Mouse (Mus musculus) embryonic facial prominence, embryonic 14.5 days (tissue): Measurements from ENCODE around the gene Bik. TPM values are rescaled to one million over a fixed set of nuclear protein-coding genes. Genes with fewer than 3 reads are reported as not detected.

Source experiments
- ATAC-seq: fragments of 200-750 bp; cut with Nextera tagmentation; 2 replicates; pipeline ENCODE4 v1.8.0; 2017; ENCODE audit warnings: low read depth, moderate number of reproducible peaks, moderate TSS enrichment
- DNase-seq: peaks from one replicate; pipeline ENCODE4 v3.0.0-alpha.2; 2015; ENCODE audit warnings: low spot score
- H3K27ac ChIP-seq: fragments of 300-500 bp; sonication (generic); replicated peaks from 2 replicates; pipeline ENCODE4 v1.5.1; 2014; ENCODE audit warnings: low read depth, mild to moderate bottlenecking, low read length, moderate library complexity
- H3K27me3 ChIP-seq: fragments of 300-500 bp; sonication (generic); replicated peaks from 2 replicates; pipeline ENCODE4 v1.6.1; 2014; ENCODE audit warnings: low read length; ENCODE audit not compliant: control insufficient read depth, insufficient read depth
- H3K36me3 ChIP-seq: fragments of 300-500 bp; sonication (generic); 2 replicates; pipeline ENCODE4 v1.6.1; 2014; ENCODE audit warnings: low read length, mixed read lengths; ENCODE audit not compliant: control insufficient read depth, insufficient read depth
- H3K4me1 ChIP-seq: fragments of 300-500 bp; sonication (generic); 2 replicates; pipeline ENCODE4 v1.6.1; 2014; ENCODE audit warnings: antibody characterized with exemption, low read length; ENCODE audit not compliant: control insufficient read depth, insufficient read depth
- H3K4me2 ChIP-seq: fragments of 300-500 bp; sonication (generic); 2 replicates; pipeline ENCODE4 v1.6.1; 2014; ENCODE audit warnings: low read depth, mild to moderate bottlenecking, low read length, moderate library complexity, mixed read lengths
- H3K4me3 ChIP-seq: fragments of 300-500 bp; sonication (generic); 2 replicates; pipeline ENCODE4 v1.5.1; 2014; ENCODE audit warnings: low read depth, mild to moderate bottlenecking, low read length
- H3K9ac ChIP-seq: fragments of 300-500 bp; sonication (generic); 2 replicates; pipeline ENCODE4 v1.6.1; 2014; ENCODE audit warnings: low read depth, mild to moderate bottlenecking, low read length, moderate library complexity, mixed read lengths
- H3K9me3 ChIP-seq: fragments of 300-500 bp; sonication (generic); 2 replicates; pipeline ENCODE4 v1.6.1; 2016; ENCODE audit warnings: low read length; ENCODE audit not compliant: control insufficient read depth
- WGBS: fragments of 180-500 bp; shearing (Covaris S2); extraction: QIAGEN DNeasy Blood & Tissue Kit; methylation state at CpG from one replicate; pipeline ENCODE4 v1.1.7; 2014; 5-methylcytosine and 5-hydroxymethylcytosine counted together
- polyA plus RNA-seq: library from polyadenylated mRNA; unstranded; fragments of >200 nt; fragmentation: Nextera tagmentation; extraction: Ambion mirVana; gene quantifications from 2 replicates; pipeline ENCODE4 v1.2.1, GENCODE M21; 2014

Gene Bik
- polyA plus RNA-seq, 1 experiment from 2014 or later = 5.2 TPM

- no peaks in the 10 kb centered on the region for H3K36me3 ChIP-seq
- no peak overlapping the region; the same call in 1 of the 2 replicates for H3K27ac ChIP-seq
- DNase-seq (no peak), ATAC-seq (no peak)
- WGBS = 63% methylated on average over 6 of the region's 6 CpGs
- no peaks in the 10 kb centered on the region for H3K9me3 ChIP-seq
- H3K27me3 ChIP-seq = peaks cover 32% of the 10 kb centered on the region
- H3K4me3 ChIP-seq = no peak overlapping the region
- H3K4me1 ChIP-seq = peaks cover 7% of the 10 kb centered on the region; the same call in 1 of the 2 replicates
- H3K4me2 ChIP-seq = no peak overlapping the region
- H3K9ac ChIP-seq = no peak overlapping the region
These were observed 4.0 kb downstream of the Bik start for GRCm38 (mm10) chr15:83530688-83531087.

GRCm38 (mm10) chr15:83531961-83532469 lies 5.4 kb downstream of the Bik start:
- no peak overlapping the region for H3K9ac ChIP-seq
- no peak for ATAC-seq
- DNase-seq = no peak
- no peak overlapping the region for H3K27ac ChIP-seq
- H3K4me2 ChIP-seq = no peak overlapping the region
- H3K9me3 ChIP-seq = no peaks in the 10 kb centered on the region
- H3K36me3 ChIP-seq = no peaks in the 10 kb centered on the region
- 0 out of 2 replicates have a peak, but pooled peaks cover 3% of the 10 kb centered on the region for H3K4me1 ChIP-seq
- H3K27me3 ChIP-seq = peaks cover 19% of the 10 kb centered on the region
- 92% methylated on average over 4 of the region's 5 CpGs for WGBS
- H3K4me3 ChIP-seq = no peak overlapping the region

- DNase-seq (no peak), ATAC-seq (no peak)
- Histone ChIP-seq H3K27me3 (peaks cover 13% of the 10 kb centered on the region), H3K9ac (no peak overlapping the region), H3K4me2 (no peak overlapping the region), H3K4me1 (no peaks in the 10 kb centered on the region), H3K9me3 (no peaks in the 10 kb centered on the region), H3K4me3 (no peak overlapping the region), H3K27ac (no peak overlapping the region), H3K36me3 (no peaks in the 10 kb centered on the region)
- WGBS = 69% methylated on average over 7 of the region's 7 CpGs
These were observed 5.9 kb downstream of the Bik start for GRCm38 (mm10) chr15:83532606-83533005.

- H3K4me3 ChIP-seq = no peak overlapping the region
- H3K4me1 ChIP-seq = no peaks in the 10 kb centered on the region
- H3K9ac ChIP-seq = no peak overlapping the region
- H3K27me3 ChIP-seq = no peaks in the 10 kb centered on the region
- no peak overlapping the region for H3K4me2 ChIP-seq
- ATAC-seq = peak; percentile 62; the same call in 1 of the 2 replicates
- no peaks in the 10 kb centered on the region for H3K9me3 ChIP-seq
- 65% methylated on average over 15 of the region's 17 CpGs for WGBS
- H3K27ac ChIP-seq = peak overlapping the region; percentile 52; the same call in 1 of the 2 replicates
- peak; percentile 42 for DNase-seq
- no peaks in the 10 kb centered on the region for H3K36me3 ChIP-seq
These were observed 8.6 kb downstream of the Bik start for GRCm38 (mm10) chr15:83534960-83535889.

- no peak overlapping the region for H3K4me3 ChIP-seq
- 82% methylated on average over 6 of the region's 6 CpGs for WGBS
- H3K4me2 ChIP-seq = no peak overlapping the region
- no peaks in the 10 kb centered on the region for H3K9me3 ChIP-seq
- no peaks in the 10 kb centered on the region for H3K27me3 ChIP-seq
- H3K9ac ChIP-seq = no peak overlapping the region
- H3K36me3 ChIP-seq = no peaks in the 10 kb centered on the region
- H3K4me1 ChIP-seq = no peaks in the 10 kb centered on the region
- ATAC-seq (no peak), DNase-seq (no peak)
- no peak overlapping the region for H3K27ac ChIP-seq
These were observed 9.2 kb downstream of the Bik start for GRCm38 (mm10) chr15:83535890-83536231.

- H3K4me2 ChIP-seq = no peak overlapping the region
- H3K4me1 ChIP-seq = no peaks in the 10 kb centered on the region
- no peak overlapping the region for H3K9ac ChIP-seq
- H3K27ac ChIP-seq = no peak overlapping the region
- DNase-seq (no peak), ATAC-seq (no peak)
- no peak overlapping the region for H3K4me3 ChIP-seq
- no peaks in the 10 kb centered on the region for H3K36me3 ChIP-seq
- no peaks in the 10 kb centered on the region for H3K9me3 ChIP-seq
- no peaks in the 10 kb centered on the region for H3K27me3 ChIP-seq
- WGBS = 87% methylated on average over 2 of the region's 2 CpGs
These were observed 12.2 kb downstream of the Bik start for GRCm38 (mm10) chr15:83538855-83539254.

GRCm38 (mm10) chr15:83539905-83540304 lies 13.2 kb downstream of the Bik start:
- H3K27me3 ChIP-seq = no peaks in the 10 kb centered on the region
- H3K9me3 ChIP-seq = no peaks in the 10 kb centered on the region
- H3K4me2 ChIP-seq = no peak overlapping the region
- H3K9ac ChIP-seq = no peak overlapping the region
- ATAC-seq (no peak), DNase-seq (no peak)
- 52% methylated on average over 4 of the region's 4 CpGs for WGBS
- no peak overlapping the region for H3K27ac ChIP-seq
- no peak overlapping the region for H3K4me3 ChIP-seq
- no peaks in the 10 kb centered on the region for H3K4me1 ChIP-seq
- H3K36me3 ChIP-seq = no peaks in the 10 kb centered on the region

GRCm38 (mm10) chr15:83541647-83542287 lies 15.1 kb downstream of the Bik start:
- Histone ChIP-seq H3K9me3 (no peaks in the 10 kb centered on the region), H3K27me3 (no peaks in the 10 kb centered on the region), H3K27ac (no peak overlapping the region), H3K4me1 (no peaks in the 10 kb centered on the region), H3K4me2 (no peak overlapping the region), H3K36me3 (peaks cover 16% of the 10 kb centered on the region), H3K9ac (no peak overlapping the region), H3K4me3 (no peak overlapping the region)
- ATAC-seq (no peak), DNase-seq (no peak)
- 72% methylated on average over 9 of the region's 9 CpGs for WGBS
